Mouse (Mus musculus): ENCODE results near the gene Ppm1l.

DNA sequence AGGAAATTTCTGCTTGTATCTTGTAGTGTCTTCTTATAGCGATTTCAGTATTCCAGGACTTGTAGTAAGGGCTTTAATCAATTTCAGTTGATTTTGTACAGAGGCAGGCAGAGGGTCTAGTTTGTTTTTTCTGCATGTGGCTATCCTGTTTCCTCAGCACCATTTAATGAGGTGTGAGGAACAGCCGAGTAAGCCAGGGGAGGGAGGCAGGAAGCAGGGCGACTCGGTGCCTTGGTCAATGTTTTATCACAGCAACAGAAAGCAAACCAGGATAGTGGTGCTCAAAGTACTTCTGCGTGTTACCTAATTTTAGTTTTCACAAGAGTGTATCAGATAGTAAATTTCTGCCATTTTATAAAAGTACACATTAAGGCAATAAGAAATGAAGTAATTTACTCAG is 13.2 kb downstream of the Ppm1l start:
- TF ChIP-seq POLR2A (IDR thresholded peaks at IDR 0.05; ENCODE audit: borderline replicate concordance, extremely low read depth, insufficient read depth, insufficient read length, poor library complexity, severe bottlenecking) (no peak), CTCF (IDR thresholded peaks at IDR 0.05; ENCODE audit: borderline replicate concordance, extremely low read depth, insufficient read depth, insufficient read length) (no peak)

Data from brain, embryonic 14.5 days (tissue).